Mouse (Mus musculus): ENCODE measurements around the gene Dlgap5.

DNA sequence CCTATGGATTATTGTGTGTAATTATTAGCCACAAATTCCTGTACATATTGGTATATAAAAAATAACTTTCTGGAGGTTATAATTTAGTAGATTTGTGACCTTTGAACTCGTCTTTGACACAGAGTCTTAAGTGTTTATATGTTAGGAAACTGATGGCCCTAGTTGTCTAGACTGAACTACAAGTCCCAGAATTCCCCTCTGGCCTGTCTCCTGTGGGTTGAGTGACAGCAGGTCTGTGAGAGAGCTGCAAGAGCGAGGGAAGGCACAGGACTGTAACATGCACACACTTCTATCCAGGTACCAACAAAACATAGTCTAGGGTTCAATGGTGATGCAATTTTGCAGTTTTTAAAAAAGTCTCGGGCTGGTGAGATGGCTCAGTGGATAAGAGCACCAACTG lies 20.7 kb upstream of the Dlgap5 start:
- TF ChIP-seq CTCF (IDR thresholded peaks at IDR 0.05; ENCODE audit: control insufficient read depth, insufficient read depth, insufficient replicate concordance, low read depth, low read length) (no peak), POLR2A (IDR thresholded peaks at IDR 0.05; ENCODE audit: control insufficient read depth, low read depth, low read length) (no peak)
